Mouse (Mus musculus) Patski (cell line): ENCODE results near the gene Bex2. TPM values are rescaled to one million over a fixed set of nuclear protein-coding genes. Genes with fewer than 3 reads are reported as not detected.
"Not testable (repeated sequence)": the region's sequence is repeated elsewhere in the genome, so short reads cannot be mapped to it uniquely, and the experiment has no call there.

Experiments
- ATAC-seq: fragments of 100-300 bp; one replicate; pipeline ENCODE4 v1.8.0; 2021
- CTCF ChIA-PET: fragments of 350-600 bp; sonication (Branson Sonifier 250); formaldehyde crosslinking; loops from one replicate; lab custom pipeline; 2022; ENCODE audit warnings: inconsistent platforms; lab: Charles Lee
- POLR2A ChIA-PET: fragments of 350-600 bp; sonication (Branson Sonifier 250); formaldehyde crosslinking; loops from one replicate; lab custom pipeline; 2022; ENCODE audit warnings: antibody characterized with exemption, inconsistent platforms; lab: Charles Lee
- DNase-seq: peaks from one replicate; pipeline ENCODE4 v3.0.0-alpha.2; 2011; ENCODE audit warnings: low read depth, low spot score
- H3K27me3 ChIP-seq: fragments of 371-371 bp; one replicate; pipeline ENCODE4 v1.5.1; 2021
- CTCF ChIP-seq: fragments of 100-300 bp; IDR thresholded peaks from one replicate; pipeline ENCODE4 v1.5.1; 2021
- in situ Hi-C: fragments of 300-500 bp; cut with MboI; formaldehyde crosslinking; loops from 3 replicates; pipeline ENCODE4 v1.11.1; 2018; ENCODE audit warnings: low pct_unique_long_range_greater_than_20kb, mixed read lengths
- polyA plus RNA-seq: library from polyadenylated mRNA; unstranded; gene quantifications from one replicate; pipeline ENCODE4 v1.2.3, GENCODE M21; 2021

Gene Bex2
- polyA plus RNA-seq, 1 experiment from 2014 or later: 0.27 TPM

DNA sequence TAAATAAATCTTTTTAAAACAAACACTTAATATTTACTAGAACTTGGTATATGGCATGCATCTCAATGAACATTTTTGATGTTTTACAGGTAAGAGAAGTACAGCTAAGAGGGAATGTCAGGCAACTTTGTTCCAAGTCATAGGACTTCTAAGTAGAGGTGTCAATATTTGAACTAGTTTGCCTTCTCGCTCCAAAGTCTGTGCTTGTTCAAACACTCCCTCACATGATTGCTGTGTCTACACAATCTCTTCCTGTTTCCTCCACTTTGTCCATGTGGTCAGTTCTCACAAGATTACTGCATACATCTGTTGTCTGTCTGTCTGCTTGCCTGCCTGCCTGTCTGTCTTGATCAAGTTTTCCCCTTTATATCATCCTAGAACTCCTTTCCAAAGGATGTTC is 7.3 kb downstream of the Bex2 start:
- peaks cover 50% of the 10 kb centered on the region for H3K27me3 ChIP-seq
- TF ChIP-seq CTCF: no peak
- ATAC-seq (no peak), DNase-seq (no peak)
- CTCF ChIA-PET: no interaction called here
- in situ Hi-C loops: no loop called here
- POLR2A ChIA-PET: no interaction called here

DNA sequence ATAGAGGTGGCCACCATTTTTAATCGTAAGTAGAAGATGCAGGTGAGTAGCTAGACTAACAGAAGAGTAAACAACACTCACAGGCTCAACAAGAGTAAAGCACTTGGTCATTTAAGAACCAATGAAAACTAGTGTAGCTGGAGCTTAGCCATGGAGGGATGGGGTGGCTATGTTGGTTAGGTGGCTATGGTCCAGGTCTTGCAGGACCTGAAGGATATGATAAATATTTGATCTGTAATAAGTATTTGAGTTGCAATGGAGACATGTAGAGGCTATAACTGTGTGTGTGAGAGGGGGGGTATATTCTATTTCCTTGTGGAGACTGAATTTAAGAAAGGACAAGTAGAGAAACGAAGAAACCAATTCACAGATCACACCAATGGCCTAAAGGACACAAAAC is 16.8 kb downstream of the Bex2 start:
- in situ Hi-C loops: no loop called here
- ATAC-seq (no peak), DNase-seq (no peak)
- POLR2A ChIA-PET: no interaction called here
- CTCF ChIA-PET: no interaction called here
- TF ChIP-seq CTCF: no peak
- peaks cover 39% of the 10 kb centered on the region for H3K27me3 ChIP-seq

DNA sequence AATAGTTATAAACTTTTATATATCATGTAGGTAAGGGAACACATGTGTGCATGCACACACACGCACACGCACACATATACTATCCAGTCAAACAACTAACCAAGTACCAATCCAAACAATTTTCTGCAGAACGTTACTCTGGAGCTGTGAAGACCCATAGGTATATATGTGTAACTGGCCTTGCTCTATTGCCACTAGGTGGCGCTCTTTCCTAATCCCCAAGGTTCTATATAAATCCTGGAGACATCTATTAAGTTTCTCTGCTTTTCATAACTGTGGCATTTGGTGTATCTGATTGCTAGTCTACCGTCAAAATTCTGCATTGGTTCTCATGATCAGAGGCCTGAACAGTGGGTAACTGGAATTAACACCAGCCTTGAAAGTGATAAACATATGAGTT is 20.5 kb downstream of the Bex2 start:
- ChIA-PET POLR2A (no interaction called here), CTCF (no interaction called here)
- DNase-seq: peak; percentile 4
- peaks cover 37% of the 10 kb centered on the region for H3K27me3 ChIP-seq
- in situ Hi-C loops: loop anchor here (25.0 kb wide), 1 partner anchor 265 kb away; no protein-coding TSS in a partner anchor
- TF ChIP-seq CTCF: peak; percentile 71
- ATAC-seq: no peak

DNA sequence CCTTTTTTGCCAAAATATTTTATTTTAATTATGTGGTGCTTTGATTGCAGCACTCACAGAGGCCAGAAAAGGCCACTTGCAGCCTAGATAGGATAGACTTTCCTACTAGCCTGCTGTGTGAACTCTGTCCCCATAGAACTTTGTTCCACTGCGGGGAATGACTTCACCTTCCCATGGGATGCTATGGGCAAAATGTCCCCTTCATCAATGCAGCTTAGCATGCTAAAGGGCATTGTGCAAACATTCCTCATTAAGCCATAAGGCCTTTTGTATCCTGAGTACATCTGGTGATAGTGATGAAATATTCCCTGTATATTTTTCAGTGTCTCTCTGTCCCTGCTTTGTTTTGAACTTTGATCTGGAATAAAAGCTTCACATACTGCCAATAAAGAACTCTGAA is 24.3 kb downstream of the Bex2 start:
- POLR2A ChIA-PET: interaction anchor here (0.6 kb wide), 1 partner anchor 317 kb away, joined by 3 read pairs; no protein-coding TSS in a partner anchor
- peaks cover 28% of the 10 kb centered on the region for H3K27me3 ChIP-seq
- no peak for TF ChIP-seq CTCF
- ATAC-seq (no peak), DNase-seq (no peak)
- CTCF ChIA-PET: no interaction called here
- in situ Hi-C loops: loop anchor here (25.0 kb wide), 1 partner anchor 269 kb away; no protein-coding TSS in a partner anchor

DNA sequence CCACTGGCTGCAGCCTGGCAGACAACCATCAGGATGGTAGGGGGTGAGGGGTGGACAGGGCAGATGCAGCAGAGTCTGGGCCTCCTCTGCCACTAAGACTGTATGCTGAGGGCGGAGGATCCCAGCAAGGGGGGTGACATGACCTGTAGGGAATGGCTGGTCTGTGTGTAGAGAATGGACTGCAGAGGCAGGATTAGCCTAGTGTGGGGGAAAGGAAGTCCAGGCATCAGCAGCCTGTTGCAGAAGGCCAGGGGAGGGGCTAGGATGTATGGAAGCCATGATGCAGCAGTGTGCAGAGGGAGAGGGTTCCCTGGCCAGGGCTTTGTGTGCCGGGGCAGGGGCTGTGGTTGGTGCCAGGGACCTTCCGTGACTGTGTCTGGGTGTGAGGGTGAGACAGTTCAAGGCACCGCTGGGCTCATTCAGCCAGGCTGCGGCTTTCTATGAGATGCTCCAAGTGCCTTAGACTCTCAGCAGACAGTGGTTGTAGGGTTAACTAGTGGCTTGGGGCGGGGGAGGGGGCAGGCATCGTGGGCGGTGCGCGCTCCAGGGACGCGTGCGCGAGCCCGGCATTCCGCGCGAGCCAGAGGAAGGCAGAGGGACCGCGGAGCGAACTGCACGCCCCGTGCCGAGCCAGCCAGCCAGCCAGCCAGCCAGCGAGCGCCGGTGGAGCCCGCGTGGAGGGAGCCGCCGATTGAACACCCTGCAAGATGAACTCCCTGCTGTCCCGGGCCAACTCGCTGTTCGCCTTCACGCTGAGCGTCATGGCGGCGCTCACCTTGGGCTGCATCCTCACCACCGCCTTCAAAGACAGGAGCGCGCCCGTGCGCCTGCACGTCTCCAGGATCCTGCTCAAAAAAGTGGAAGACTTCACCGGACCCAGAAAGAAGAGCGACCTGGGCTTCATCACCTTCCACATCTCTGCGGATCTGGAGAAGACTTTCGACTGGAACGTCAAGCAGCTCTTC is 35.0 kb downstream of the Bex2 start, which contains the start of gene Arxes1:
TSS of gene Arxes1 (plus strand) at position 569 of the 965 bp plus-strand sequence.
- not testable (repeated sequence) for DNase-seq

DNA sequence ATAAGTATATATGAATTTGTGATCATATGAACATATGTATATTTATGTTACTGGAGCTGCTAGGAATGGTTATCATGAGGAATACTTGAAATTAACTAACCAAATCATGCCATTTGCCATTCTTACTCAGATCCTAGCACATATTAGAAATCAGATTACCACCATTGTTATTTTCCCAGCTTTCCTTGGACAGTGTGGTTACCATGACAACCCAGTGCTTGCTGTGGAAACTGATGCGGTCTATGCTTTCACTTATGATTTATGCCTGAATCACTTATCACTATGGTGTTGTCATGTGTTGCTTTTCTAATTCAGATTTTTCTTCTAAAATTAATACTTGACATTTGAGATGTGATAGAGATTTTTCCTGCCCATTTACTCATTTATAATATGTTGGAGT is 37.7 kb downstream of the Bex2 start:
- TF ChIP-seq CTCF: no peak
- peaks cover 36% of the 10 kb centered on the region for H3K27me3 ChIP-seq
- ChIA-PET POLR2A (no interaction called here), CTCF (no interaction called here)
- no peak for DNase-seq
- in situ Hi-C loops: loop anchor here (25.0 kb wide), 1 partner anchor 282 kb away; no protein-coding TSS in a partner anchor
- ATAC-seq: no peak

More for the DNA sequence above, 35.0 kb downstream of the Bex2 start, which contains the start of gene Arxes1:
- CTCF ChIA-PET, POLR2A ChIA-PET: not testable (repeated sequence)
- ATAC-seq: peak; percentile 90
- in situ Hi-C loops: loop anchor here (25.0 kb wide), 1 partner anchor 279 kb away; no protein-coding TSS in a partner anchor
- peaks cover 35% of the 10 kb centered on the region for H3K27me3 ChIP-seq

Other genes starting within 250 kb of the Bex2 start
- gene Gprasp2, start 229.2 kb downstream of the Bex2 start, polyA plus RNA-seq: 4.5 TPM
- gene Arxes2, start 74.4 kb downstream of the Bex2 start, polyA plus RNA-seq: 2.8 TPM
- 0.68 TPM for gene Arxes1, start 34.9 kb downstream of the Bex2 start, polyA plus RNA-seq
- not detected for gene Nxf3, start 17.0 kb upstream of the Bex2 start, polyA plus RNA-seq
- gene Bex4, start 70.8 kb upstream of the Bex2 start, polyA plus RNA-seq: not detected
- gene Tceal8, start 104.1 kb upstream of the Bex2 start, polyA plus RNA-seq: 64.6 TPM
- gene Tceal5, start 135.6 kb upstream of the Bex2 start, polyA plus RNA-seq: not detected
- not detected for gene Tceal7, start 146.5 kb upstream of the Bex2 start, polyA plus RNA-seq
- gene Bex1, start 147.3 kb upstream of the Bex2 start, polyA plus RNA-seq: 0.86 TPM
- gene Tceal9, start 176.8 kb upstream of the Bex2 start, polyA plus RNA-seq: 401 TPM
- gene Bex3, start 202.0 kb upstream of the Bex2 start, polyA plus RNA-seq: 454 TPM